Comparison of ENCODE assay signal across 19 mouse cellular contexts in the genomic region with DNA sequence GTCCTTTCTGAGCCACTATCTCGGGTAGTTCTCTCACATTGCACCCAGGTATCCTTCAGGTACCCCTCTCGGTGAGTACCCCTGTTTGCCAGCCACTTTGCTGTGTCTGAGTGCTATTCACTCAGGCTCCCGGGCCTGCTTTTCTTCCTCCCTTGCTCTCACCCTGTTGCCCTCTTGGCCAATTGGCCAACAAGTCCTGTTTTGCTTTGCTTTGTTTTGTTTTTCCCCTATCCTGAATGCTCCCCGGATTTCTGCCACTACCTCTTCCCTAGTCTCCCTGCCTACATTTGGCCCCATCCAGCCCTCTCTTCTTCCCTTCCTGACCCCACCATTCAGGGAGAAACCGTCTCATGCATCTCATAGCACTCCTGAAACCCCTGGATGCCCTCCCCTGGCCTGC.
"Had no signal": no experiment of that assay in that cellular context is flagged by ENCODE, and none has a peak within 500 bp of the region (broad histone marks: within the 10 kb centered on the region; RNA-seq: fewer than 3 reads in every experiment).

No protein-coding gene starts in this region.

- H3K9me3 ChIP-seq: midbrain, embryonic 10.5 days; midbrain, embryonic 13.5 days; neural tube, embryonic 13.5 days; neural tube, embryonic 15.5 days had no signal

- H3K27ac ChIP-seq: liver, embryonic 14.5 days; midbrain, embryonic 10.5 days; midbrain, embryonic 13.5 days; neural tube, embryonic 13.5 days; neural tube, embryonic 15.5 days had no signal

- H3K9ac ChIP-seq: liver, embryonic 14.5 days; lung, embryonic 14.5 days; midbrain, embryonic 13.5 days; neural tube, embryonic 13.5 days; neural tube, embryonic 15.5 days had no signal

- H3K4me2 ChIP-seq: lung, embryonic 14.5 days; midbrain, embryonic 13.5 days; neural tube, embryonic 13.5 days; neural tube, embryonic 15.5 days had no signal

- H3K27me3 ChIP-seq: midbrain, embryonic 13.5 days; neural tube, embryonic 13.5 days; neural tube, embryonic 15.5 days had no signal

- H3K4me3 ChIP-seq: midbrain, embryonic 10.5 days; midbrain, embryonic 13.5 days; myocyte; neural tube, embryonic 13.5 days; neural tube, embryonic 15.5 days had no signal

- DNase-seq: lung, adult 18-20 months; lung, embryonic 14.5 days; lung, postnatal 10 days; lung, postnatal 4 days; retina, postnatal 1 day; right cerebral cortex, adult 18-20 months; right cerebral cortex, postnatal 25 days; right cerebral cortex, postnatal 4 days; spleen, adult 18-20 months; thymus, adult 2 months; thymus, postnatal 25 days; thymus, postnatal 4 days had no signal

- H3K36me3 ChIP-seq: neural tube, embryonic 13.5 days; neural tube, embryonic 15.5 days had no signal

- ATAC-seq: midbrain, embryonic 13.5 days; midbrain, embryonic 16.5 days had no signal
